Mouse (Mus musculus) hindbrain, embryonic 15.5 days (tissue): ENCODE results near the gene Nhs. TPM values are rescaled to one million over a fixed set of nuclear protein-coding genes. Genes with fewer than 3 reads are reported as not detected.

ENCODE experiments used
- ATAC-seq: fragments of 200-750 bp; cut with Nextera tagmentation; 2 replicates; pipeline ENCODE4 v1.8.0; 2017; ENCODE audit warnings: low read depth, moderate number of reproducible peaks, moderate TSS enrichment; ENCODE audit not compliant: low FRiP score
- H3K27ac ChIP-seq: fragments of 300-500 bp; sonication (generic); replicated peaks from 2 replicates; pipeline ENCODE4 v1.5.1; 2015; ENCODE audit warnings: mild to moderate bottlenecking, inconsistent platforms
- H3K27me3 ChIP-seq: fragments of 300-500 bp; sonication (generic); 2 replicates; pipeline ENCODE4 v1.6.1; 2015; ENCODE audit warnings: control low read depth, inconsistent platforms
- H3K36me3 ChIP-seq: fragments of 300-500 bp; sonication (generic); 2 replicates; pipeline ENCODE4 v1.6.1; 2015; ENCODE audit warnings: control low read depth, inconsistent platforms
- H3K4me1 ChIP-seq: fragments of 300-500 bp; sonication (generic); replicated peaks from 2 replicates; pipeline ENCODE4 v1.6.1; 2015; ENCODE audit warnings: control low read depth, inconsistent platforms
- H3K4me2 ChIP-seq: fragments of 300-500 bp; sonication (generic); 2 replicates; pipeline ENCODE4 v1.6.1; 2015; ENCODE audit warnings: moderate library complexity, mild to moderate bottlenecking, inconsistent platforms
- H3K4me3 ChIP-seq: fragments of 300-500 bp; sonication (generic); 2 replicates; pipeline ENCODE4 v1.5.1; 2015; ENCODE audit warnings: mild to moderate bottlenecking, inconsistent platforms
- H3K9ac ChIP-seq: fragments of 300-500 bp; sonication (generic); 2 replicates; pipeline ENCODE4 v1.6.1; 2015; ENCODE audit warnings: inconsistent platforms
- H3K9me3 ChIP-seq: fragments of 300-500 bp; sonication (generic); 2 replicates; pipeline ENCODE4 v1.6.1; 2016; ENCODE audit warnings: control low read depth, inconsistent platforms
- WGBS: fragments of 180-500 bp; shearing (Covaris S2); methylation state at CpG from one replicate; pipeline ENCODE4 v1.1.7; 2015; 5-methylcytosine and 5-hydroxymethylcytosine counted together
- polyA plus RNA-seq: library from polyadenylated mRNA; unstranded; fragments of >200 nt; fragmentation: Nextera tagmentation; extraction: Ambion mirVana; gene quantifications from 2 replicates; pipeline ENCODE4 v1.2.1, GENCODE M21; 2015

Nhs gene
- polyA plus RNA-seq, 1 experiment from 2014 or later = 3.9 TPM

GRCm38 (mm10) chrX:161922655-161923054, 236.9 kb downstream of the Nhs start:
- H3K9me3 ChIP-seq = no peaks in the 10 kb centered on the region
- H3K27ac ChIP-seq = no peak overlapping the region
- H3K4me1 ChIP-seq = peaks cover 9% of the 10 kb centered on the region; the same call in 1 of the 2 replicates
- no peak overlapping the region for H3K9ac ChIP-seq
- no peak overlapping the region for H3K4me3 ChIP-seq
- WGBS = 86% methylated on average over 2 of the region's 2 CpGs
- ATAC-seq = no peak
- no peaks in the 10 kb centered on the region for H3K36me3 ChIP-seq
- peaks cover 21% of the 10 kb centered on the region for H3K27me3 ChIP-seq
- H3K4me2 ChIP-seq = no peak overlapping the region

GRCm38 (mm10) chrX:161921581-161921980, 237.9 kb downstream of the Nhs start:
- Histone ChIP-seq H3K27ac (no peak overlapping the region), H3K9ac (no peak overlapping the region), H3K4me2 (no peak overlapping the region), H3K27me3 (peaks cover 22% of the 10 kb centered on the region), H3K9me3 (no peaks in the 10 kb centered on the region), H3K36me3 (no peaks in the 10 kb centered on the region), H3K4me1 (peaks cover 6% of the 10 kb centered on the region; the same call in 1 of the 2 replicates), H3K4me3 (no peak overlapping the region)
- ATAC-seq = no peak
- 45% methylated on average over 1 of the region's 1 CpGs for WGBS

- 54% methylated on average over 4 of the region's 4 CpGs for whole genome bisulfite sequencing
Measured at GRCm38 (mm10) chrX:161909963-161910362, 249.6 kb downstream of the Nhs start.

GRCm38 (mm10) chrX:161908652-161909403, 250.7 kb downstream of the Nhs start:
- 20% methylated on average over 48 of the region's 48 CpGs for WGBS
- H3K9ac ChIP-seq = peak overlapping the region; percentile 49

More at GRCm38 (mm10) chrX:161909963-161910362, 249.6 kb downstream of the Nhs start:
- Histone ChIP-seq H3K27me3 (peaks cover 41% of the 10 kb centered on the region), H3K4me3 (no peak overlapping the region), H3K36me3 (no peaks in the 10 kb centered on the region), H3K9ac (no peak overlapping the region), H3K4me1 (peaks cover 10% of the 10 kb centered on the region), H3K9me3 (no peaks in the 10 kb centered on the region), H3K4me2 (peak overlapping the region; percentile 75; the same call in 1 of the 2 replicates), H3K27ac (no peak overlapping the region)
- ATAC-seq = no peak

GRCm38 (mm10) chrX:161907595-161908592, 251.6 kb downstream of the Nhs start:
- 24% methylated on average over 47 of the region's 53 CpGs for WGBS
- H3K27me3 ChIP-seq = peaks cover 31% of the 10 kb centered on the region
- H3K9ac ChIP-seq = peak overlapping the region; percentile 49
- peak overlapping the region; percentile 84 for H3K27ac ChIP-seq
- peak overlapping the region; percentile 75 for H3K4me2 ChIP-seq
- H3K9me3 ChIP-seq = no peaks in the 10 kb centered on the region
- H3K36me3 ChIP-seq = no peaks in the 10 kb centered on the region
- peak; percentile 81 for ATAC-seq
- peak overlapping the region; percentile 55 for H3K4me3 ChIP-seq
- H3K4me1 ChIP-seq = peaks cover 10% of the 10 kb centered on the region

More at GRCm38 (mm10) chrX:161908652-161909403, 250.7 kb downstream of the Nhs start:
- ATAC-seq = peak; percentile 83
- H3K4me3 ChIP-seq = peak overlapping the region; percentile 55
- H3K4me1 ChIP-seq = peaks cover 10% of the 10 kb centered on the region
- H3K9me3 ChIP-seq = no peaks in the 10 kb centered on the region
- peak overlapping the region; percentile 75 for H3K4me2 ChIP-seq
- H3K27ac ChIP-seq = peak overlapping the region; percentile 84
- peaks cover 36% of the 10 kb centered on the region for H3K27me3 ChIP-seq
- no peaks in the 10 kb centered on the region for H3K36me3 ChIP-seq

- H3K4me1 ChIP-seq = no peaks in the 10 kb centered on the region
- peaks cover 7% of the 10 kb centered on the region; the same call in 1 of the 2 replicates for H3K27me3 ChIP-seq
- no peaks in the 10 kb centered on the region for H3K36me3 ChIP-seq
- no peak overlapping the region for H3K27ac ChIP-seq
- H3K4me3 ChIP-seq = no peak overlapping the region
- WGBS = 65% methylated on average over 2 of the region's 2 CpGs
- H3K4me2 ChIP-seq = no peak overlapping the region
- no peak for ATAC-seq
- H3K9me3 ChIP-seq = no peaks in the 10 kb centered on the region
- no peak overlapping the region for H3K9ac ChIP-seq
Measured at GRCm38 (mm10) chrX:161894442-161894841, 265.1 kb downstream of the Nhs start.

GRCm38 (mm10) chrX:161883661-161884060, 275.9 kb downstream of the Nhs start:
- no peak overlapping the region for H3K4me3 ChIP-seq
- no peak overlapping the region for H3K27ac ChIP-seq
- no peaks in the 10 kb centered on the region for H3K9me3 ChIP-seq
- no peak overlapping the region for H3K9ac ChIP-seq
- peaks cover 3% of the 10 kb centered on the region; the same call in 1 of the 2 replicates for H3K27me3 ChIP-seq
- no peaks in the 10 kb centered on the region for H3K4me1 ChIP-seq
- no peak for ATAC-seq
- H3K4me2 ChIP-seq = no peak overlapping the region
- no peaks in the 10 kb centered on the region for H3K36me3 ChIP-seq
- WGBS = 83% methylated on average over 3 of the region's 3 CpGs

- Histone ChIP-seq H3K4me3 (no peak overlapping the region), H3K4me2 (no peak overlapping the region), H3K9ac (no peak overlapping the region), H3K4me1 (no peaks in the 10 kb centered on the region), H3K27ac (no peak overlapping the region), H3K36me3 (no peaks in the 10 kb centered on the region), H3K9me3 (no peaks in the 10 kb centered on the region), H3K27me3 (peaks cover 11% of the 10 kb centered on the region; the same call in 1 of the 2 replicates)
- WGBS = 90% methylated on average over 1 of the region's 1 CpGs
- ATAC-seq = no peak
Measured at GRCm38 (mm10) chrX:161877123-161877522, 282.4 kb downstream of the Nhs start.

GRCm38 (mm10) chrX:161873511-161873910, 286.0 kb downstream of the Nhs start:
- Histone ChIP-seq H3K9me3 (no peaks in the 10 kb centered on the region), H3K27me3 (peaks cover 8% of the 10 kb centered on the region; the same call in 1 of the 2 replicates), H3K36me3 (no peaks in the 10 kb centered on the region), H3K27ac (no peak overlapping the region), H3K4me3 (no peak overlapping the region), H3K4me1 (no peaks in the 10 kb centered on the region), H3K9ac (no peak overlapping the region), H3K4me2 (no peak overlapping the region)
- no peak for ATAC-seq

- Histone ChIP-seq H3K9me3 (no peaks in the 10 kb centered on the region), H3K27me3 (peaks cover 8% of the 10 kb centered on the region; the same call in 1 of the 2 replicates), H3K4me3 (no peak overlapping the region), H3K36me3 (no peaks in the 10 kb centered on the region), H3K27ac (no peak overlapping the region), H3K9ac (no peak overlapping the region), H3K4me2 (no peak overlapping the region), H3K4me1 (no peaks in the 10 kb centered on the region)
- no peak for ATAC-seq
- 96% methylated on average over 7 of the region's 7 CpGs for WGBS
Measured at GRCm38 (mm10) chrX:161871306-161871705, 288.2 kb downstream of the Nhs start.

GRCm38 (mm10) chrX:161855630-161856029, 303.9 kb downstream of the Nhs start:
- no peak overlapping the region for H3K9ac ChIP-seq
- no peaks in the 10 kb centered on the region for H3K9me3 ChIP-seq
- H3K4me3 ChIP-seq = no peak overlapping the region
- WGBS = 82% methylated on average over 2 of the region's 2 CpGs
- no peaks in the 10 kb centered on the region for H3K36me3 ChIP-seq
- no peak overlapping the region for H3K4me2 ChIP-seq
- H3K4me1 ChIP-seq = no peaks in the 10 kb centered on the region
- no peak for ATAC-seq
- no peak overlapping the region for H3K27ac ChIP-seq
- 0 out of 2 replicates have a peak, but pooled peaks cover 5% of the 10 kb centered on the region for H3K27me3 ChIP-seq
